Mouse (Mus musculus) T-helper 1 cell (primary cell): ENCODE measurements around the gene Bmpr1b.

ENCODE experiments used
- in situ Hi-C: fragments of 300-600 bp; cut with MboI, MseI; formaldehyde crosslinking; loops from one replicate; pipeline ENCODE4 v1.15.1; 2025; ENCODE audit warnings: high pct_unique_total_duplicates

The Bmpr1b gene

DNA sequence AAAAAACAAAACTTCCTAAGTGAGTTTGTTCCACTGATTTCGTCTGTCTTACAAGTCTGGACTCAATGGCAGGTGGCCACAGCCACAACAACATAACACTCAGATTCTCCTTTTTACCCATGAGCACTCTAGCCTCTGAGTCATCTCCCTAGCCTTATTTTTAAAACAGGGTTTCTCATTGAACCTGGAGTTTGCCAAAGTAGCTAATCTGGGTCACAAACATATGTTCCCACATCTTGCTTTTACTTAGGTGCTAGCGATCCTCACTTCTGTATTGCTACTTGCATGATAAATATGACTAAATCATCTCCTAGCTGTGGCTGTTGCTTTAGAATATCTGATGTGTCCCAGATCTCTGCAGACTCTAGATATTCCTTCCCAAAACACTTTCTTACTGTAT lies 260.1 kb downstream of the Bmpr1b start:
- in situ Hi-C loops, result loop anchor here (10.0 kb wide), 1 partner anchor 1866 kb away; no protein-coding TSS in a partner anchor

DNA sequence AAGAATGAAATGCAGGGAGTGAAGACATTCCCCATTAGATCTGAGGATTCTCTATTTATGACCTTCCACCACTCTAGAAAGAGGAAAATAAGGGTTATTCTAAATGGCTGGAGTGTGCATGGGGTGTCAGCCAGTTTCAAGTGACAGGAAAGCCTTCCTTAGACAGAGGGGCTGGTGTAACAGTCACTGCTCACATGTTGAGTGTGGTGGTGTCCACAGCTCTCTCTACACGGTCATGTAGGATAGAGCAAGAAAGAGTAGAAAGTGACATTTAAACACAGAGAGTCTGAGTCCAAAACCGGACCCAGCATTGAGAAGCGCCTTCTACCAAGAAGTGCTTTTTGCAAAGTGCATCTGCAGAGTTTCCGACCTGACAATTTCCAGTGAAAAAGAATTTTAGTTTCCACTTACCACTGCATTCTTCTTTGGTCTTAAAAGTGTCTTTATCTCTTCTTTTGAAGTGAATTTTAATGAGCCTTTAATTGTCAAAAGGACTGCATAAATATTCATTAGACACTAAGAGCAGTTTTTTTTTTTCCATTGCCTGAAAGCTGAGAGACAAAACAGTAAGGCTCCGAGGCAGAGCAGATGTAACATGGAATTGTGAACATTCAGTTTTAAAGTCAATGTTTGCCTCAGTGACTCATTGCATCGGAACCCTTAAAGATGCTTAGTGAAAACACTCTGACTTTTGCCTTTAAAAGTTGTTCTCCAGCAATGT lies 263.2 kb downstream of the Bmpr1b start:
- in situ Hi-C loops, result loop anchor here (10.0 kb wide), 1 partner anchor 1869 kb away; no protein-coding TSS in a partner anchor

DNA sequence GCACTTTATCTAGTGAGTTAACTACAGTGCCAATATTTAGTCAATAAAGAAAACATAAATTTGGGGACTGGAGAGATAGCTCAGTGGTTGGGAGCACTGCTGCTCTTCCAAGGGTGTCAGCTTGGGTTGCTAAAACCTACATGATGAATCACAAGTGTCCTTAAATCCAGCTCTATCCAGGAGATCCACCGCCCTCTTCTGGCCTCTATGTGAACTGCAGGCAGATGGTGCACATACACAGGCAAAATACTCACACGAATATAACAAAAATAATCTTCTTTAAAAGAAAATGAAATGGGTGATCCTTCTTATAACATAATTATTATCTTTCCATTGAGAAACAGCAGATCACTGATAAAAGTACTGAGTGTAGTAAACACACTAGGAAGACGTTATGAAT lies 268.9 kb downstream of the Bmpr1b start:
- in situ Hi-C loops, result loop anchor here (10.0 kb wide), 1 partner anchor 1874 kb away; no protein-coding TSS in a partner anchor

DNA sequence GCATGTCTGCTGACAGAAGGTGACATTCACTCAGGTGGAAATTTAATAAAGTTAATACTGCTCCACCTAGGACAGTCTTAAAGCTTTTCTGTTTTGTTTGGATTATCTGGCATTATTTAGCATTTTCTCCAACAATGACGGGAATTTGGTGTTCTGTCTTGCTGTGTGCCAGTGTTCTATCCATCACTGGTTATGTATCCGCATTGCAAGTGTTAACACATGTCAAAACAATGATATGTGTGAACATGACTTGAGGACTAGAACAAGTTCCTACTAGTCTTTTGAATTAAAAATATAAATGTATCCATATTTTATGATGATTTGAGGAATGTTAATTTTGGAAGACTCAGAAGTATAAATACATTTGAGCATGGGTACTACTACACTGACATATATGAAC lies 269.7 kb downstream of the Bmpr1b start:
- in situ Hi-C loops, result no loop called here

DNA sequence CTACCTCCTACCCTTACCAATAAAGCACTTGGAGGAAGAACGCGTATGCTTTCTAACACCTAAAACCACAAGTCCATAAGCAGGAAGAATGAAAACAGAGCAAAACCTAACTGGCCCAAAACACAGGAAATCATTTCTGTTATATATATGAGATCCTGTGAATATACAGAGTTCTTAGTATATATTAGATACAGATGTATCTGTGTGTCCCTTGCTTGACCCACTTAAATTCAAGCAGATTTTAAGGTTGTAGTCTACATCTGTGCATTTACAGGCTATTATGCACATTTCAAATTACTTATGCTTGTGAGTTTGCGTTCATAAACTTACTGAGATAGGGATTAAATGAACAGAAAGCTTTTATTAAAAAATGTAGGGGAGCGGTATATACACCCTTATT lies 271.5 kb downstream of the Bmpr1b start:
- in situ Hi-C loops, result no loop called here

DNA sequence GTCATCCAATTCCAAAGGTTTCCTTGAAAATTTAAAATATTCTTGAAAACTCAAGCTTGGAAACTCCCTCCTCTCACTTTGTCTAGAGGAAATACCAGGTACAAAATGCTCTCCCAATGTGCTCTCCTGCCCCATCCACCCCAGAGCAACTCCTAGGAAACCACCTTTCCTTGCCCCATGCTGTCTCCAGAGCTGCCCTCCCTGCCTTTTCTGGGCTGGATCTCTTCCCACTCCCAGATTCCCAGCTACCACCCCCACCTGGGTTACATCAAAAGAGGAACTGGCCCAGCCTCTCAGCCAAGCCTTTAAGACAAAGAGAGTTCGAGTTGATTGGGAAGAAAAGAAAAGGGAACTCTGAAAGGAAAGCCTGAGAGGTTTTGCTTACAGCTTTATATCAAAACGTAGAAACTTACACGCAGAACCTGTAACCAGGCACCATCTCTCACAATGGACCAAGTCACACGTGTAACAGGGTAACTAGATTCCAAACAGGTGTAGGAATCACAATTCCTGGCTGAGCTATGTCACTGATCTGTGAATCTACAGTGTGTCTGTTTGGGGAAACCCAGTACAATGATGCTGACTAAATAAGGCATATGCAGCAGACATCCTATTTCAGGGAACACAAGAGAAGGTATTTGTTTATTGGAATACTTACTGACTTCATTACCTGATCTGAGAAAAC lies 272.2 kb downstream of the Bmpr1b start:
- in situ Hi-C loops, result no loop called here

DNA sequence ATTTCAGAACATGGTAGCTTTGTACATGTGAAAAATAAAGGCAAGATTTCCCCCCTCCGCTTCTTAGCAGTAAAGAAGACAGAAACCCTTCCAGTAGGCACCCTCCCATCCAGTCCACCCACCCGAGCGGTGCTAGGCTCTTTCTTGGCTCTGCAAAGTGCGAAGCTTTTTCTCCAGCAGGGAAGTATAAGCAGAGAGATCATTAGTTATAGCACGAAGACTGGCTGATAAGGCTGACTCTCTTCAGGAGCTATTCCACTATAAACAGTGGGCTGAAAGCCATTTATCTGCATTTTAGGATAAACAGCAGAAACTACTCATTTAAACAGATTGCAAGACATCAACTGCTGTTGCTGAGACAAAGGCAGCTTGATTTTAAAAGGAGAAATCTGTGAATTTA lies 274.1 kb downstream of the Bmpr1b start:
- in situ Hi-C loops, result no loop called here

DNA sequence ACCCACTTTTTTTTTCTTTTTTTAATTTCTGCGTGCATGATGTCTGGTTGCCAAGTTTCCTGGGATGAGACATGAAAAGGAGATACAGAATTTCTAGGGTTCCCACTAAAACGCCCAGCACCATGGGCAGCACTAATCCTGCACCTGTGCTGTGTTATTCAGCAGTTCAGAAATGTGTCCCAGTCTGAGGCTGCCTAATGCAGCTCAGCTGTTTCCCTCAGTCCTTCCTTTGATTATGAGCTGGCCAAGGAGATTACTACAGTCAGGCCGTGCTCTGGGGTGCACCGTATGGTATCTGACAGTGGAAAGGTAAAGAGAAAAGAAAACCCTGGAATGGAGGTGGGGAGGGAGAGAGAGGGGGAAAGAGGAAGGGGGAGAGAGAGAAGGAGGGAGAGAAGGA lies 278.6 kb downstream of the Bmpr1b start:
- in situ Hi-C loops, result no loop called here

DNA sequence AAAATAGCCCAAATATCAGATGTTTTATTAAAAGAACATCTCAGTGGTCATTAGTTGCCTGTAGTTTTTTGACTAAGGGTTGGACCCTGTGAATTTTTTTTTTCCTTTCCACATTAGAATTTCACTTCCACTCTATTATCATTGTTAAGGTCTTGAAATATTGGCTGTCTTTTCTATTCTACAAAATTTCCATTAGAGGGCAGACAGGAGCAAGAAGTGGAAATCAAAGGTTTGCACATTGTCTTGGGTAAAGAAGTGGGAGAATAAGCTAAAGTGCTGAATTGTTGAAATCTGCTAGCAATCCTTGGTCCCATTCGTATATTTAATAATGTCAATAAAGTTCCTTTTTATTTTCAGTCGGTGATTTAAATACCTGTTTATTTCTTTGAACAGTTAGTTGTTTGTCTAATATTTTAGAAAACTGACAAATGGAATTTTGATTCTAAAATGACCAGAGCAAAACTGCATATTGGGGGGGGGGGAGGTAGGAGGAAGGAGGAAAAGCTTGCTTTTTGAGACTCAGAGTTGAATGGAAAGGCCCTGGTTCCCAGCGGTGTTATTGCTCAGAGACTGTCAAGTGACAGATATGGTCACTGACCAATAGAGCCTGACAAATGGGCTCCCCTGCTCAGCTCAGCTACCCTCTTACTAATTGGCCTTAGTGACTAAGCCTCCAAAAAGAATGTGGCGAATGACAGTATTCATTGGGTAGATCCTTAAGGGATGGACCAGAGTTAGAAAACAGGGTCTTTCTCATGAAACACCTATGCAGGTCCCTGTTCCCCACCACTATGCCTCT lies 281.6 kb downstream of the Bmpr1b start:
- in situ Hi-C loops, result loop anchor here (10.0 kb wide), 2 partner anchors 377 to 587 kb away; no protein-coding TSS in a partner anchor

DNA sequence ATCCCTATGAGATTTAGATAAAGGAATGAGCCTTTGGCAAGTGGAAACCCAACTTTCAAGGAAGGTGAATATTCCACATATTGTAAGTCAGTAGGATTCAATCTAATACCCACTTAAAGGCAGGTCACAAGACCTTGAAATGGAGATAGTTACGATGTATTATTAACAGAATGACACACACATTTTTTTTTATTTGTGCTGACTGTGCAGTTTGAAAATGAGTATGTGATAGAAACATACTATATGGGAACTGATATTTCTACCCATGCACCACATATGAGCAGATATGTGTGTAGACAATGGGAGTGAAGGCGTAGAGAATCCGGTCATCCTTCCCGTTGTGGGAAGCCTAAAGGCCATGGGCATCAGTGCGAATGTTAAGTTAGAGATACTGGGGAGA lies 285.0 kb downstream of the Bmpr1b start:
- in situ Hi-C loops, result loop anchor here (10.0 kb wide), 2 partner anchors 381 to 591 kb away; no protein-coding TSS in a partner anchor

DNA sequence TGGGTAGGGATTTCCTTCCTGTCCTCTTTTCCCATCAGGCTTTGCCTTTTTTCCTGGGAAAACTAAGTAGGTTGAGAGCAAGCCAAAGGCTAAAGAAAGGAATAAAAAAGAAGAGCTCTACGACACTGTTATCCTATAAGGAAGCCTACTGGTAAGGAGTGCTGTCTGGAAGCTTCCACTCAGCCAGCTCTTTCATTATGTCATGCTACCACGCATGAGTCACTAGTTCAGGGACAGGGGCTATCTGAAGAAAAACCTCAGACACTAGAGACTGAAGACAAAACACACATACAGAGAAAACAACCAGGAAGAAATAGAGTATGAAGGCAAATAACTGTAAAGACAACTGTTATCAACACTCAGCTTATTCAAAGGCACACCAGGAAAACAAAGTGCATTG lies 286.7 kb downstream of the Bmpr1b start:
- in situ Hi-C loops, result loop anchor here (10.0 kb wide), 2 partner anchors 382 to 592 kb away; no protein-coding TSS in a partner anchor

DNA sequence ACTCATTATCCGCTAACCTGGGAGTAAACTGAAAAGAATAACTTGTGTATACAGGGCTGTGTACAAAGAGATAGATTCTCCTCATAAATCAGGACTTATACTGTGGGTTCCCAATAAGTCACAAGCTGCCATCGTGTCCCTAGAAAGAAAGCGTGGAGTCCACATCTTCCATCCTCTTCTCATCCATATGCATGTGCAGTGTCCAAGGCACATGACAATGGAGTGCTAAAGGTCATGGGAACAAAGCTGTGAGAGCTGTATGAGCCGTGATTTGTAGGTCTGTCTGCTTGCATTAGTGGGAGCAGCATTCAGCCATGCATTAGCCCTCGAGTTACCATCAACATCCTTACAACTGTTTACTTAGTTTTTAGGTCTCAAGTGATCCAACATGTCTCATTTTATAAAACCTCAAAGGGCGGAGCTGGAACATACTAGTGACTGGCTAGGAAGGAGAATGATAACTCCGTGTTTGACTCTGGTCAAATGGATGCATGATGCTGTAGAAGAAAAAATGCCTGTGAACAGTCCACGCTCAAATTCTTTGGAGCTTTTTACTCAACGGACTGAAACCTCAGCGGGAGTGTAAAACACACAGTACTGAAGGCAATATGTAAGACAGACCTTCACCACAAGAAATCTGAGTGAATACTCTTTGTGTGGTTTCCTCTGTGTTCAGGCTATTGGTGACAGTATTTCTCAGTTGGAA lies 296.7 kb downstream of the Bmpr1b start:
- in situ Hi-C loops, result no loop called here

DNA sequence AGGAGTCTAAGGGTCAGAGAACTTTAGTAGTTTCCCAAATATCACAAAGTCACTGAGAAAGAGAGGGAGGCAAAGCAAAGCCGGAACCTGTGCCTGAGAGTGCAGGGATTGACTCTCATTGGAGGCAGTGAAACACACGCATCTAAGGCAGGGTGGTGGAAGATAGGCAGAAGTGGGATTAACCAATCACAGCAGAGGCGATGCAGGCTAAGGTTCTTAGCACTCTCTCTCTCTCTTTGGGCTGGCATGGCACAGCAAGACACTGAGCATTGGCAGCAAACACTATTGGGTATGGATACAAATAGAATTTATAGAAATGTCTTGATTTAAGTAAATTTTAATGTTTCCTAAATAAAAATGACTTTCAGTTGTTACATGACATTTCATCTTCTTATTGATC lies 297.4 kb downstream of the Bmpr1b start:
- in situ Hi-C loops, result no loop called here

DNA sequence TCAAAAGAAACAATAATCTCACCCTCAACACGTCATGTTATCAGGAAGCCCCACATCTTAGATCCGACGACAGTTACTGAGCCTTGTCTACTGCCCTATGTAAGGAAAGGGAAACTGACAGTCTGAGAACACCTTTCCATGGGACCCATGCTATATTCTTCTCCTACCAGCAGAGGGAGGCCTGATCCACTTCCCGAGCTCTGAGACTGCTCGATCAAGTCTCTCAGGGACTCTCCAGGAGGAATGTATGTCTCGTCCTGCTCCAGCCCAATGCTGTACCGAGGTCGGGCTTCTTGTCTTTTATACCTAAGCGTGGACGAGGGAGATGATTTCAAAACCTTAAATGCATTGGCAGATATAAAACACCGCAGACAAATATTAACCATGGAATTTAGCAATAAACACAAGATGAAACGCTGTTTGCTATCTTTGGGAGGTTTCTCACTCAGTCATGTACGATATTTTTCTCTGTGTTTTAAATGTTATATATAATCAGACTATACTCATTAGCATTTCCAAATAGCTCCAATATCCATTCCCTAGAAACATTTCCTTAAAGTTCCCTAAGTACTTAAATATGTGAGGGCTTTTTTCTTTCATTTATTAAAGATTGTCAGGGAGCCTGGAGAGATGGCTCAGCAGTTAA lies 306.3 kb downstream of the Bmpr1b start:
- in situ Hi-C loops, result loop anchor here (5.0 kb wide), 1 partner anchor 414 kb away; no protein-coding TSS in a partner anchor

DNA sequence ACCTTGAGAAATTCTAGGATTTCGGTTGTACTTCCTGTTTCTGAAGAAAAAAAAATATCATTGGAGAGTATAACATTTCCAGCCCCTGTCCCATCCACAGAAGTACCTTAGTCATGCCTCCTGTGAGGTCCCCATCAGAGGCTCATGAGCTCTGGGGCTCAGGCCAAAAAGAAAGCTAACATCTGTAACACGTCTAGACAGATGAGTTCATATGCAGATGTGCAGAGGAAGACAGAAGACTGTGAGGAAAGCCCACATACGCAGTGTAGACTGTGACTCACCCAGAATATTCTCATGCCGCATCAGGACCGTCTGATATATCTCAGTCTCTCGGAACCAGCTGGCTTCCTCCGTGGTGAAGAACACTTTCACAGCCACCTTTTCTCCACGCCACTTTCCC lies 312.1 kb downstream of the Bmpr1b start:
- in situ Hi-C loops, result no loop called here

DNA sequence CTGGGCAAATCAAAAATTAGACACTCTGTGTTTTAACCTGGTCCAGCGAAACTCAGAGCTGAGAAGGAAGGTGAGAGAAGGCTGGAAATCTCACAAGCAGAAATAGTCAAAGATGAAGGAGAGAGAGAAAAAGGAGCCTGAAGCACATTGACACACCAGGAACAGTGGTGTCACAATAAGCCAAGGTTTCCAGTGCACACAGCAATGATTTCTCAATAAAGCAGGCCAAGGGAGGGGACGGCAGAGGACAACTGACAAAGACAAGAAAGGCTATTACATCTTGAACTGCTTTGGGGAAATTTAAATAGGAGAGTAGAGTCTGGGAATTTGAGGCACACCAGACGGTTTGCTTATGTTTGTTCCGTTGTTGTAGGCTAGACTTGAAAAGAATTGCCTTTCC lies 314.9 kb downstream of the Bmpr1b start:
- in situ Hi-C loops, result no loop called here

DNA sequence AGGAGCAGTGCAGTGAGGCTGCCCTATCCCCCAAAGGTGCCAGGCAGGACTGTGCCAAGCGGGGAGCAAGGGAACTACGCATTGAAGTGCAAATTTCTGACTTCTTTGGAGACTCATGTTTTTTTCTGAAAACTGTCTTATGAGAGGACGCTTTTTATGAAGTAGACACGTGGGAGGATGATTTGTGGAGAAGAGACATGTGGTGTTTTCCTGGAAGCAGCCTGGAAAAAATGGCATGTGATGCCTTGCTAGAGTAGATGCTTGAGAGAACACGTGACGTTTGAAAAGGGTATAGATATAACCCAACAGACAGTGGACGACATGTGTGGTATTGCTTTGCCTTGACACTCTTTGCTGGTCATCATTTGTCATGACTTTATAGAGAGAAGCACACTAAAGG lies 319.1 kb downstream of the Bmpr1b start:
- in situ Hi-C loops, result no loop called here

DNA sequence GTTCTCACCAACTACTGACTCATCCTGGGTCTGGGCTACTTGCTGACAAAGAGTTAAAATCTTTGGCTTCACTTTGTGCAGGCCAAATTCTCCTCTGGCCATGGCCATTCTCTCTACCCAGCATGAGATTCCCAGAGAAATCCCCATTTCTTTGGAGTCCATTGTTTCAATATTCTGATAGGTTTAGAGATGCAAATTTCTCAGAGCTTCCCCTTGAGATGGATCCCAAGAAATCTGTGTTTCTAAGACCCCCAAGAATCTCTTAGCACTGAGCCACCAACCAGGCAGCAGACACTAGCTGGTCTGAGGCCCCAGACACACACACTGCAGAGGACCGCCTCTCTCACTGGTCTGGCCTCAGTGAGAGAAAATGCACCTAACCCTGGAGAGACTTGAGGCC lies 320.0 kb downstream of the Bmpr1b start:
- in situ Hi-C loops, result no loop called here

DNA sequence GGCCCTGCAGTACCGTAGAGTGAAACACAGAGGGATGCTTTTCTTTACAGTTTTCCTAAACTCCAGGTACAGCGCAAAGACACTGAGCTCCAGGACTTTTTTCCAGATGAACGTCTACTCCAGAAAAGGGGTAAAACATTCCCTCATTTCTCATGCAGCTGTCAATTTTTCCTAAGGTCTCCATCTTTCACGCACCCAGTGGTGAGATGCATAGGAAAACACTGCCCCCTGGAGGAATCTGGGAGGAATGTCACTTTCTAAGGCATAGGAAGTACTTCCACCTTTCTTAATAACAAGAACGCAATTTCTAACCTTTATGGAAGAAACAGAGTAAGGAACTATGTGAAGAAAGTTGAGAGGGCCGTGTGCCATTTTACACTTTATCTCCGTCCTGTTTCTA lies 330.4 kb downstream of the Bmpr1b start:
- in situ Hi-C loops, result no loop called here

DNA sequence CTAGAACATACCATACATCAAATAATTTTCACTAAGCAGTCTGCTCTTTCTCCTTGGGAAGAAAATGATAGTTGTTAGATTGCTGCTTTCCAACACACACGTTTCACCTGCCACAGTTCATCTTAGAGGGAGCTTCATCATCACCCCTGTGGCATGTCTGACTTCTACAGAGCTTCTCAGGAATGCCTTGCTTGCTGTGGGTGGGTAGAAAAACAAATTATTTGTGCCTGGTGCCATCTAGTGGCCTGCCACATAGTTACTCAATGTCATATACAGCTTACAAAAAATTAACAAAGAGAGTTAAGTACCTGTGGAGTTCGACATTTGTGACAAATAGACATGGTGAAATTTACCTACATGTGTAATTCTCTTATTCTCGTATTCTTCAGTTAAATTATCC lies 338.1 kb downstream of the Bmpr1b start:
- in situ Hi-C loops, result no loop called here

DNA sequence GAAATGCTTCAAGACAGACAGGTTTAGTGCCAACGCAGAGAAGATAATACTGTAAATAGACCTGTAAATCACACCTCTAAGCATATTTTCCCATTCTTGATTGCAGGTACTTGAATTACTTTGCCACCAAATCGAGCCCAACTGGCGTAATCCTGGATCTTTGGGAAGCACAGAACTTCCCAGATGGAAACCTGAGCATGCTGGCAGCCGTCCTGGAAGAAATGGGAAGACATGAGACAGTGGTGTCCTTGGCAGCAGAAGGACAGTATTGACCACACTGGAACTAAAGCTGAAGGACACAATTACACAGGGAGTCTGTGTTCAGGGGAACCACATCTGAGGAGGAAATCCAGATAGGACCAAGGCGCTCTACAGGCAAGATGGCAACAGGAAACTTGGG lies 340.9 kb downstream of the Bmpr1b start:
- in situ Hi-C loops, result no loop called here
